Mouse (Mus musculus) limb, embryonic 14.5 days (tissue): ENCODE measurements around the gene Anxa5. TPM values are rescaled to one million over a fixed set of nuclear protein-coding genes. Genes with fewer than 3 reads are reported as not detected.

Experiments
- ATAC-seq: fragments of 200-750 bp; cut with Nextera tagmentation; 2 replicates; pipeline ENCODE4 v1.8.0; 2017; ENCODE audit warnings: low read depth, moderate number of reproducible peaks, moderate TSS enrichment; ENCODE audit not compliant: low FRiP score
- DNase-seq: peaks from one replicate; pipeline ENCODE4 v3.0.0-alpha.2; 2015; ENCODE audit warnings: low spot score
- H3K27ac ChIP-seq: fragments of 300-500 bp; sonication (generic); replicated peaks from 2 replicates; pipeline ENCODE4 v1.5.1; 2014; ENCODE audit warnings: low read depth, mild to moderate bottlenecking, low read length, moderate library complexity, mixed read lengths
- H3K27me3 ChIP-seq: fragments of 300-500 bp; sonication (generic); 2 replicates; pipeline ENCODE4 v1.6.1; 2014; ENCODE audit warnings: low read length, mixed read lengths; ENCODE audit not compliant: control insufficient read depth, insufficient read depth
- H3K36me3 ChIP-seq: fragments of 300-500 bp; sonication (generic); 2 replicates; pipeline ENCODE4 v1.6.1; 2014; ENCODE audit warnings: mild to moderate bottlenecking, low read length, moderate library complexity, mixed read lengths; ENCODE audit not compliant: control insufficient read depth, insufficient read depth
- H3K4me1 ChIP-seq: fragments of 300-500 bp; sonication (generic); 2 replicates; pipeline ENCODE4 v1.6.1; 2014; ENCODE audit warnings: antibody characterized with exemption, low read length, mixed read lengths; ENCODE audit not compliant: control insufficient read depth, insufficient read depth
- H3K4me2 ChIP-seq: fragments of 300-500 bp; sonication (generic); replicated peaks from 2 replicates; pipeline ENCODE4 v1.6.1; 2014; ENCODE audit warnings: low read depth, mild to moderate bottlenecking, low read length, moderate library complexity; ENCODE audit not compliant: severe bottlenecking
- H3K4me3 ChIP-seq: fragments of 300-500 bp; sonication (generic); replicated peaks from 2 replicates; pipeline ENCODE4 v1.5.1; 2014; ENCODE audit warnings: low read length
- H3K9ac ChIP-seq: fragments of 300-500 bp; sonication (generic); 2 replicates; pipeline ENCODE4 v1.6.1; 2014; ENCODE audit warnings: mild to moderate bottlenecking, low read depth, low read length, moderate library complexity; ENCODE audit not compliant: severe bottlenecking
- H3K9me3 ChIP-seq: fragments of 300-500 bp; sonication (generic); 2 replicates; pipeline ENCODE4 v1.6.1; 2016; ENCODE audit warnings: low read length; ENCODE audit not compliant: control insufficient read depth
- POLR2A ChIP-seq: fragments of 200-500 bp; IDR thresholded peaks from 2 replicates; pipeline ENCODE4 v1.8.0; 2012; ENCODE audit warnings: inconsistent platforms, mild to moderate bottlenecking, moderate library complexity, borderline replicate concordance; ENCODE audit not compliant: insufficient read depth, insufficient read length; ENCODE audit errors: extremely low read depth
- WGBS: fragments of 180-500 bp; shearing (Covaris S2); extraction: QIAGEN DNeasy Blood & Tissue Kit; methylation state at CpG from one replicate; pipeline ENCODE4 v1.1.7; 2014; 5-methylcytosine and 5-hydroxymethylcytosine counted together
- polyA plus RNA-seq, 2 experiments: library from polyadenylated mRNA; depleted of rRNA in 1 of 2; stranded (reverse) in 1 of 2; unstranded in 1 of 2; fragments of >200 nt; fragmentation: Nextera tagmentation in 1 of 2; extraction: Ambion mirVana in 1 of 2; gene quantifications; 2 replicates each; pipeline versions ENCODE4 v1.2.1 to v1.2.3; 2012 to 2014

Anxa5 gene
- polyA plus RNA-seq, 2 experiments, result 348 to 449 TPM

GRCm38 (mm10) chr3:36461819-36462218, 13.9 kb downstream of the Anxa5 start:
- H3K36me3 ChIP-seq, result peaks cover 61% of the 10 kb centered on the region

GRCm38 (mm10) chr3:36460717-36461116, 15.0 kb downstream of the Anxa5 start:
- Histone ChIP-seq H3K4me3 (no peak overlapping the region), H3K9me3 (no peaks in the 10 kb centered on the region), H3K9ac (no peak overlapping the region), H3K4me2 (no peak overlapping the region), H3K4me1 (no peaks in the 10 kb centered on the region), H3K36me3 (peaks cover 68% of the 10 kb centered on the region), H3K27ac (no peak overlapping the region), H3K27me3 (no peaks in the 10 kb centered on the region)
- WGBS, result 63% methylated on average over 7 of the region's 7 CpGs
- no peak for TF ChIP-seq POLR2A
- ATAC-seq, result no peak
- no peak for DNase-seq

More at GRCm38 (mm10) chr3:36461819-36462218, 13.9 kb downstream of the Anxa5 start:
- H3K4me2 ChIP-seq, result no peak overlapping the region
- H3K9ac ChIP-seq, result no peak overlapping the region
- no peak overlapping the region for H3K27ac ChIP-seq
- H3K27me3 ChIP-seq, result no peaks in the 10 kb centered on the region
- no peak overlapping the region for H3K4me3 ChIP-seq
- TF ChIP-seq POLR2A, result no peak
- no peaks in the 10 kb centered on the region for H3K9me3 ChIP-seq
- H3K4me1 ChIP-seq, result no peaks in the 10 kb centered on the region
- DNase-seq, result no peak
- ATAC-seq, result no peak
- WGBS, result 47% methylated on average over 5 of the region's 5 CpGs

GRCm38 (mm10) chr3:36455566-36455965, 20.1 kb downstream of the Anxa5 start:
- no peak for DNase-seq
- no peak overlapping the region for H3K4me2 ChIP-seq
- peaks cover 81% of the 10 kb centered on the region for H3K36me3 ChIP-seq
- TF ChIP-seq POLR2A, result no peak
- H3K9ac ChIP-seq, result no peak overlapping the region
- ATAC-seq, result no peak
- WGBS, result 78% methylated on average over 3 of the region's 3 CpGs
- H3K4me3 ChIP-seq, result no peak overlapping the region
- H3K9me3 ChIP-seq, result no peaks in the 10 kb centered on the region
- H3K4me1 ChIP-seq, result no peaks in the 10 kb centered on the region
- no peaks in the 10 kb centered on the region for H3K27me3 ChIP-seq
- H3K27ac ChIP-seq, result no peak overlapping the region

GRCm38 (mm10) chr3:36455124-36455523, 20.6 kb downstream of the Anxa5 start:
- Histone ChIP-seq H3K27me3 (no peaks in the 10 kb centered on the region), H3K4me3 (no peak overlapping the region), H3K27ac (no peak overlapping the region), H3K9ac (no peak overlapping the region), H3K36me3 (peaks cover 84% of the 10 kb centered on the region), H3K4me1 (no peaks in the 10 kb centered on the region), H3K4me2 (no peak overlapping the region), H3K9me3 (no peaks in the 10 kb centered on the region)
- DNase-seq (no peak), ATAC-seq (no peak)
- TF ChIP-seq POLR2A, result no peak
- 91% methylated on average over 8 of the region's 8 CpGs for WGBS

GRCm38 (mm10) chr3:36452502-36452901, 23.2 kb downstream of the Anxa5 start:
- no peaks in the 10 kb centered on the region for H3K27me3 ChIP-seq
- H3K36me3 ChIP-seq, result peaks cover 82% of the 10 kb centered on the region
- ATAC-seq (no peak), DNase-seq (no peak)
- no peak for TF ChIP-seq POLR2A
- no peak overlapping the region for H3K4me2 ChIP-seq
- H3K4me1 ChIP-seq, result peaks cover 6% of the 10 kb centered on the region; the same call in 1 of the 2 replicates
- no peak overlapping the region for H3K9ac ChIP-seq
- 91% methylated on average over 1 of the region's 1 CpGs for WGBS
- H3K9me3 ChIP-seq, result no peaks in the 10 kb centered on the region
- H3K4me3 ChIP-seq, result no peak overlapping the region
- no peak overlapping the region for H3K27ac ChIP-seq
